Mouse (Mus musculus) E14TG2a.4 (cell line): ENCODE results near the gene Adora2a.
"Not testable (repeated sequence)": the region's sequence is repeated elsewhere in the genome, so short reads cannot be mapped to it uniquely, and the experiment has no call there.

Experiments used
- CTCF ChIP-seq: conservative IDR thresholded peaks from 2 replicates; pipeline ENCODE4 v1.5.1; 2014; ENCODE audit warnings: low read length
- POU5F1 ChIP-seq: IDR thresholded peaks from 2 replicates; pipeline ENCODE4 v1.6.1; 2014; ENCODE audit warnings: low read length, borderline replicate concordance

GRCm38 (mm10) chr10:75364214-75364690 is 47.6 kb downstream of the Adora2a start:
- not testable (repeated sequence) for TF ChIP-seq CTCF, POU5F1
